Mouse (Mus musculus): ENCODE measurements around the gene Wnt11. TPM values are rescaled to one million over a fixed set of nuclear protein-coding genes. Genes with fewer than 3 reads are reported as not detected.

Wnt11 gene
- total RNA-seq, 1 experiment from 2014 or later, result not detected

- ATAC-seq (replicated peaks; ENCODE audit: low read depth, poor library complexity, severe bottlenecking), result no peak
Measured at GRCm38 (mm10) chr7:98895501-98896095, 60.7 kb downstream of the Wnt11 start.

- no peak for ATAC-seq (replicated peaks; ENCODE audit: low read depth, poor library complexity, severe bottlenecking)
Measured at GRCm38 (mm10) chr7:98897323-98897722, 62.4 kb downstream of the Wnt11 start.

- no peak for ATAC-seq (replicated peaks; ENCODE audit: low read depth, poor library complexity, severe bottlenecking)
Measured at GRCm38 (mm10) chr7:98899815-98900214, 64.9 kb downstream of the Wnt11 start.

GRCm38 (mm10) chr7:98901120-98901519 lies 66.2 kb downstream of the Wnt11 start:
- ATAC-seq (replicated peaks; ENCODE audit: low read depth, poor library complexity, severe bottlenecking), result no peak

- no peak for ATAC-seq (replicated peaks; ENCODE audit: low read depth, poor library complexity, severe bottlenecking)
Measured at GRCm38 (mm10) chr7:98903884-98904283, 69.0 kb downstream of the Wnt11 start.

Other genes with a start within 250 kb of the Wnt11 start
- 30.3 and 46.6 TPM in 2 replicates for gene Emsy, start 178.3 kb upstream of the Wnt11 start, total RNA-seq (2017)
- gene Thap12, start 132.0 kb upstream of the Wnt11 start, total RNA-seq (2017), result 95.8 and 101 TPM in 2 replicates

All from common myeloid progenitor, adult 5-6 weeks (primary cell).